Mouse (Mus musculus) MEL (cell line): ENCODE results near the gene Pdik1l. TPM values are rescaled to one million over a fixed set of nuclear protein-coding genes. Genes with fewer than 3 reads are reported as not detected.

ENCODE experiments used
- DNase-seq: peaks from one replicate; pipeline ENCODE4 v3.0.0; 2011; ENCODE audit warnings: low read depth, low spot score
- H3K27ac ChIP-seq: 2 replicates; pipeline ENCODE4 v1.5.1; 2012; ENCODE audit warnings: low read depth, mild to moderate bottlenecking, control low read depth, low read length, moderate library complexity; ENCODE audit not compliant: control insufficient read depth
- H3K27me3 ChIP-seq, 2 experiments: fragments of 150-350 bp in 1 of 2; sonication (generic) in 1 of 2; 2 replicates each; pipeline ENCODE4 v1.6.1; 2012; ENCODE audit warnings: low read length in 2 of 2, mild to moderate bottlenecking in 2 of 2, improper control_type of control experiment in 1 of 2, moderate library complexity in 1 of 2; ENCODE audit not compliant: insufficient read depth in 2 of 2, control insufficient read depth in 1 of 2
- H3K36me3 ChIP-seq, 2 experiments: 2 replicates each; pipeline ENCODE4 v1.6.1; 2012 to 2014; ENCODE audit warnings: low read length in 2 of 2, improper control_type of control experiment in 1 of 2, inconsistent platforms in 1 of 2, mild to moderate bottlenecking in 1 of 2; ENCODE audit not compliant: insufficient read depth in 2 of 2, control insufficient read depth in 1 of 2
- H3K4me1 ChIP-seq, 2 experiments: fragments of 150-350 bp in 1 of 2; sonication (generic) in 1 of 2; 2 replicates each; pipeline ENCODE4 v1.6.1; 2012; ENCODE audit warnings: low read length in 2 of 2, improper control_type of control experiment in 1 of 2, mild to moderate bottlenecking in 1 of 2; ENCODE audit not compliant: insufficient read depth in 2 of 2, control insufficient read depth in 1 of 2
- H3K4me3 ChIP-seq, 2 experiments: fragments of 150-350 bp in 1 of 2; sonication (generic) in 1 of 2; 2 replicates each; pipeline ENCODE4 v1.5.1; 2012; ENCODE audit warnings: low read depth in 2 of 2, low read length in 2 of 2, mild to moderate bottlenecking in 2 of 2, moderate library complexity in 2 of 2, control low read depth in 1 of 2, improper control_type of control experiment in 1 of 2; ENCODE audit not compliant: control insufficient read depth in 1 of 2, insufficient read depth in 1 of 2
- H3K79me2 ChIP-seq: 2 replicates; pipeline ENCODE4 v1.6.1; 2012; ENCODE audit warnings: mild to moderate bottlenecking, low read length, moderate library complexity; ENCODE audit not compliant: control insufficient read depth, poor library complexity, insufficient read depth
- H3K9ac ChIP-seq: 2 replicates; pipeline ENCODE4 v1.6.1; 2012; ENCODE audit warnings: low read depth, mild to moderate bottlenecking, control low read depth, low read length, moderate library complexity; ENCODE audit not compliant: control insufficient read depth, poor library complexity, severe bottlenecking
- H3K9me3 ChIP-seq: fragments of 150-350 bp; sonication (generic); replicated peaks from 2 replicates; pipeline ENCODE4 v1.6.1; 2012; ENCODE audit warnings: mild to moderate bottlenecking, low read length, improper control_type of control experiment, moderate library complexity; ENCODE audit not compliant: insufficient read depth
- BHLHE40 ChIP-seq: IDR thresholded peaks from 2 replicates; pipeline ENCODE4 v1.6.1; 2012; ENCODE audit warnings: low read depth, mild to moderate bottlenecking, inconsistent platforms, low read length, improper control_type of control experiment, borderline replicate concordance
- CTCF ChIP-seq, 3 experiments: IDR thresholded peaks in 2 of 3; conservative IDR thresholded peaks in 1 of 3; 2 replicates each; pipeline ENCODE4 v1.5.1; 2011 to 2012; ENCODE audit warnings: low read length in 3 of 3, low read depth in 2 of 3, mild to moderate bottlenecking in 2 of 3, improper control_type of control experiment in 1 of 3, inconsistent platforms in 1 of 3, mixed read lengths in 1 of 3, moderate library complexity in 1 of 3; ENCODE audit not compliant: control insufficient read depth in 1 of 3, insufficient read depth in 1 of 3, poor library complexity in 1 of 3, severe bottlenecking in 1 of 3
- ELF1 ChIP-seq: IDR thresholded peaks from 2 replicates; pipeline ENCODE4 v1.6.1; 2014; ENCODE audit warnings: low read depth, mild to moderate bottlenecking, inconsistent platforms, low read length, improper control_type of control experiment, moderate library complexity
- ETS1 ChIP-seq: IDR thresholded peaks from 2 replicates; pipeline ENCODE4 v1.6.1; 2012; ENCODE audit warnings: low read depth, mild to moderate bottlenecking, inconsistent platforms, low read length, improper control_type of control experiment, moderate library complexity
- GATA1 ChIP-seq: IDR thresholded peaks from 2 replicates; pipeline ENCODE4 v1.6.1; 2011; ENCODE audit warnings: low read depth, low read length, improper control_type of control experiment
- MAX ChIP-seq: IDR thresholded peaks from 2 replicates; pipeline ENCODE4 v1.6.1; 2011; ENCODE audit warnings: low read length, improper control_type of control experiment
- MYB ChIP-seq: IDR thresholded peaks from 2 replicates; pipeline ENCODE4 v1.6.1; 2011; ENCODE audit warnings: mild to moderate bottlenecking, low read depth, low read length, improper control_type of control experiment
- USF2 ChIP-seq, 2 experiments: IDR thresholded peaks; 2 replicates each; pipeline ENCODE4 v1.6.1; 2011 to 2012; ENCODE audit warnings: improper control_type of control experiment in 2 of 2, low read length in 2 of 2, borderline replicate concordance in 1 of 2, inconsistent platforms in 1 of 2, low read depth in 1 of 2, mild to moderate bottlenecking in 1 of 2; ENCODE audit not compliant: insufficient read depth in 1 of 2
- ZKSCAN1 ChIP-seq: IDR thresholded peaks from 2 replicates; pipeline ENCODE4 v1.6.1; 2012; ENCODE audit warnings: low read depth, mild to moderate bottlenecking, inconsistent platforms, low read length, improper control_type of control experiment, moderate library complexity
- ZNF384 ChIP-seq: IDR thresholded peaks from 2 replicates; pipeline ENCODE4 v1.6.1; 2012; ENCODE audit warnings: low read depth, mild to moderate bottlenecking, inconsistent platforms, low read length, improper control_type of control experiment
- polyA plus RNA-seq, 2 experiments: library from polyadenylated mRNA; stranded (reverse) in 1 of 2; unstranded in 1 of 2; fragments of >175 nt in 1 of 2; fragments of >200 nt in 1 of 2; gene quantifications; 2 replicates each; pipeline versions ENCODE4 v1.2.1 to v1.2.4; 2012; ENCODE audit warnings: low replicate concordance in 2 of 2, low read depth in 1 of 2; ENCODE audit not compliant: insufficient read length in 2 of 2, insufficient read depth in 1 of 2, missing spikeins in 1 of 2
- total RNA-seq: library from RNA; depleted of rRNA; stranded (reverse); fragments of 300-350 nt; gene quantifications from 2 replicates; pipeline ENCODE4 v1.2.3, GENCODE M21; 2012

The Pdik1l gene
- total and polyA plus RNA-seq, 3 experiments, result 11.7 to 32.1 (median 13.0) TPM

- H3K79me2 ChIP-seq, result no peaks in the 10 kb centered on the region
- H3K36me3 ChIP-seq, result no peaks in the 10 kb centered on the region
- no peaks in the 10 kb centered on the region for H3K4me1 ChIP-seq
- DNase-seq, result peak; percentile 56
- H3K27me3 ChIP-seq, result peaks cover 2% of the 10 kb centered on the region in 2 experiments; a peak in 2 of 4 replicates
- no peak for TF ChIP-seq MAX
- 0 out of 2 replicates have a peak, but pooled peaks have one; percentile 25 for TF ChIP-seq ETS1
- TF ChIP-seq GATA1, result no peak
- peak in 2 of 3 experiments; percentile 23 to 27; a peak in 2 of 6 replicates for TF ChIP-seq CTCF (IDR thresholded peaks at IDR 0.05 in 2 of 3, conservative IDR thresholded peaks at IDR 0.05 in 1 of 3; ENCODE audit: control insufficient read depth in 1 of 3, insufficient read depth in 1 of 3, low read depth in 2 of 3, low read length in 3 of 3, poor library complexity in 1 of 3, severe bottlenecking in 1 of 3)
- TF ChIP-seq, all 39 proteins: peak for 2
- Histone ChIP-seq H3K4me3 (no peak overlapping the region), H3K9ac (no peak overlapping the region), H3K9me3 (no peaks in the 10 kb centered on the region), H3K27ac (no peak overlapping the region)
Measured at GRCm38 (mm10) chr4:134307367-134308072, 19.8 kb upstream of the Pdik1l start.

GRCm38 (mm10) chr4:134306963-134307362 lies 19.3 kb upstream of the Pdik1l start:
- Histone ChIP-seq H3K27me3 (peaks cover 2% of the 10 kb centered on the region in 2 experiments; a peak in 2 of 4 replicates), H3K4me3 (no peak overlapping the region), H3K27ac (no peak overlapping the region)

GRCm38 (mm10) chr4:134302084-134302483 lies 14.4 kb upstream of the Pdik1l start:
- Histone ChIP-seq H3K9ac (no peak overlapping the region), H3K27ac (no peak overlapping the region), H3K4me3 (no peak overlapping the region), H3K4me1 (no peaks in the 10 kb centered on the region), H3K79me2 (no peaks in the 10 kb centered on the region), H3K27me3 (peaks cover 2% of the 10 kb centered on the region in 2 experiments; a peak in 2 of 4 replicates), H3K9me3 (no peaks in the 10 kb centered on the region), H3K36me3 (no peaks in the 10 kb centered on the region)
- no peak for DNase-seq
- TF ChIP-seq BHLHE40 (no peak), USF2 (IDR thresholded peaks at IDR 0.05; ENCODE audit: borderline replicate concordance in 1 of 2, insufficient read depth in 1 of 2, low read depth in 1 of 2, low read length in 2 of 2) (no peak), MYB (no peak), CTCF (IDR thresholded peaks at IDR 0.05 in 2 of 3, conservative IDR thresholded peaks at IDR 0.05 in 1 of 3; ENCODE audit: control insufficient read depth in 1 of 3, insufficient read depth in 1 of 3, low read depth in 2 of 3, low read length in 3 of 3, poor library complexity in 1 of 3, severe bottlenecking in 1 of 3) (no peak), ZKSCAN1 (no peak), ZNF384 (no peak)

More at GRCm38 (mm10) chr4:134306963-134307362, 19.3 kb upstream of the Pdik1l start:
- H3K9me3 ChIP-seq, result no peaks in the 10 kb centered on the region
- H3K9ac ChIP-seq, result no peak overlapping the region
- no peaks in the 10 kb centered on the region for H3K36me3 ChIP-seq
- H3K79me2 ChIP-seq, result no peaks in the 10 kb centered on the region
- no peak for DNase-seq
- no peaks in the 10 kb centered on the region for H3K4me1 ChIP-seq
- TF ChIP-seq ELF1, result no peak
- TF ChIP-seq, all 39 proteins: peak for 0
